Mouse (Mus musculus): ENCODE measurements around the gene Crisp1. TPM values are rescaled to one million over a fixed set of nuclear protein-coding genes. Genes with fewer than 3 reads are reported as not detected.

Crisp1 gene
- polyA plus RNA-seq (2016; fragmentation: Nextera tagmentation; extraction: Ambion mirVana): not detected in 2 replicates

DNA sequence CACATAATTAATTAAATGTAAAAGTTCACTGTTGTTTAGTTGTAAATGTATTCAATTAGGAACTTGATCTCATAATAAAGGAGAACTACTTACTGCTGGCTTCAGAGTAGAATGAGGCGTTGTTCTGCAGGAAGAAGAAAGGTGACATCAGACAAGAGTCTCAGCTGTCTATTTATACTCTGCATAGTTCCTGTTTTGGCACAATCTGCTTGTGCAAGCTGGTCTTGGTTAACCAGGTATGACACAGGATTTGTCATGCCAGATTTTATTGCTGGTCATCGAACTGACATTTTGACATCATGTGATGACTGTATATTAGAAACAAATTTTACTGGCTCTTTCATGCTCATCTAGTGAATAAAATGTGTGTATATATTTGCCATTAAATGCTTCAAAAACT lies at the start of gene Crisp1:
Gene Crisp1, minus strand, starts transcription at position 146 of the 400 bp plus-strand sequence.
- Histone ChIP-seq H3K4me3 (no peak within 1 kb of the TSS), H3K4me1 (no peaks in the 10 kb centered on the region), H3K36me3 (replicated peaks) (no peaks in the 10 kb centered on the region), H3K27me3 (replicated peaks; ENCODE audit: low read depth, poor library complexity, severe bottlenecking) (no peaks in the 10 kb centered on the region), H3K27ac (replicated peaks) (no peak within 1 kb of the TSS), H3K9me3 (no peaks in the 10 kb centered on the region)
- no peak for DNase-seq (ENCODE audit: low spot score)
- 76% methylated on average over 2 of the region's 2 CpGs for WGBS

DNA sequence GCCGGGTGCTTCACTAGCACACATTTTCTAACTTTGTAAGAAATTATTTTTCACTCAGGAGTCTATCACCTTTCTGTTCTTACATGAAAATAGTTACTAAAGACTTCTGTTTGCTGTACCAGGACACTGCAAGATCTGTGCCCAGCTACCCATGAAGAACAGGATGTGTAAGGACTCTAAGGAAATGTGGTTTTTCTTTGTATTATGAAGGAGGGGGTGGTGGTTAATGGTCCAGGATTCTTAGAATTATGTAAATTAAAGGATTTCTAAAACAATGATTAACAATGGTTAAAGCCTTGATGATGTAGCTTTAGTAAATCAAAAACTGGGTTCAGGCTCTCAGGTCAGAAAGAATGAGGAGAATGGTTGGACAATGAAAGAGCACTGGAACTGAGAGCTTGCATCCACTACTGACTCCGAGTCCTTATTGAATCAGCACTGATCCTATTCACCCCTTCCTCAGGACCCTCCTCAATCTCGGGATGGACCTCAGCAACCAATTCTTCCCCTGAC lies 23.5 kb upstream of the Crisp1 start:
- 76% methylated on average over 3 of the region's 3 CpGs for WGBS
- Histone ChIP-seq H3K4me1 (no peaks in the 10 kb centered on the region), H3K9me3 (no peaks in the 10 kb centered on the region), H3K27ac (replicated peaks) (no peak overlapping the region), H3K36me3 (replicated peaks) (no peaks in the 10 kb centered on the region), H3K27me3 (replicated peaks; ENCODE audit: low read depth, poor library complexity, severe bottlenecking) (no peaks in the 10 kb centered on the region), H3K4me3 (no peak overlapping the region)
- no peak for DNase-seq (ENCODE audit: low spot score)

DNA sequence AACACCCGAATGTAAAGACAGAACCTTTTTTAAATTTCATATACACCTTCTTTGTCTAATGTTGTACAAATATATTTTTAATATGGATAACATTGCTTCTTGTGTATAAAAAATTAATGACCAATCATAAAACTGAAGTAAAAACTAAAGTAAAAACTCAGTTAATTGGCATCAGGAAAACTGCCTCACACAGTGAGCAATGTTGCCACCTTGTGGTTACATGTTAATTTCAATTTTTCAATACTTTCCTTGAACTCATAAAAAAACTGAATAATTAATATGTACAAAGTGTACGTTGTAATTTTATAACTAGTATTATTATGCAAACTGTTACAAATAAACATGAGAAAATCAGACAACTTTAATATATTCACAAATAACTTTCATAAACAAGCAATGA lies 33.6 kb downstream of the Crisp1 start:
- Histone ChIP-seq H3K27me3 (replicated peaks; ENCODE audit: low read depth, poor library complexity, severe bottlenecking) (no peaks in the 10 kb centered on the region), H3K9me3 (no peaks in the 10 kb centered on the region), H3K4me3 (no peak overlapping the region), H3K36me3 (replicated peaks) (no peaks in the 10 kb centered on the region), H3K27ac (replicated peaks) (no peak overlapping the region), H3K4me1 (no peaks in the 10 kb centered on the region)
- DNase-seq (ENCODE audit: low spot score): no peak
- WGBS: 76% methylated on average over 2 of the region's 2 CpGs

DNA sequence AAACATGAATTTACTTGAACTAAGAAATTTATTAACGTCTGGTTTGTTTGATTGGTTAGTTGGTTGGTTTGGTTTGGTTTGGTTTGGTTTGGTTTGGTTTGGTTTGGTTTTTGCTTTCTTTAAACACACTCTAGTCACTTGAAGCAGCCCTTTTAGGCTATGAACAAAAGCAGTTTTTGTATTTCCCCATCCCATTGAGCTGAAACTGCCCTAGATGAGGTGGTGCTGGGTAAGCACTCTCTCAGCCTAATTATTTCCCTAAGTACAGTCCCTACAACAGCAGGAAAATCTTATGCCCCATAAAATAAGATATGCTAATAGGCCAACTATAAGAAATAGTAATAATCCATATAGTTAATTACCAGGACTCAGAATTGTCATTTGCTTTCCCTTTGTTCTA lies 43.5 kb downstream of the Crisp1 start:
- Histone ChIP-seq H3K4me1 (no peaks in the 10 kb centered on the region), H3K27me3 (replicated peaks; ENCODE audit: low read depth, poor library complexity, severe bottlenecking) (no peaks in the 10 kb centered on the region), H3K27ac (replicated peaks) (no peak overlapping the region), H3K36me3 (replicated peaks) (no peaks in the 10 kb centered on the region), H3K4me3 (no peak overlapping the region), H3K9me3 (no peaks in the 10 kb centered on the region)
- no peak for DNase-seq (ENCODE audit: low spot score)
- 81% methylated on average over 1 of the region's 1 CpGs for WGBS

DNA sequence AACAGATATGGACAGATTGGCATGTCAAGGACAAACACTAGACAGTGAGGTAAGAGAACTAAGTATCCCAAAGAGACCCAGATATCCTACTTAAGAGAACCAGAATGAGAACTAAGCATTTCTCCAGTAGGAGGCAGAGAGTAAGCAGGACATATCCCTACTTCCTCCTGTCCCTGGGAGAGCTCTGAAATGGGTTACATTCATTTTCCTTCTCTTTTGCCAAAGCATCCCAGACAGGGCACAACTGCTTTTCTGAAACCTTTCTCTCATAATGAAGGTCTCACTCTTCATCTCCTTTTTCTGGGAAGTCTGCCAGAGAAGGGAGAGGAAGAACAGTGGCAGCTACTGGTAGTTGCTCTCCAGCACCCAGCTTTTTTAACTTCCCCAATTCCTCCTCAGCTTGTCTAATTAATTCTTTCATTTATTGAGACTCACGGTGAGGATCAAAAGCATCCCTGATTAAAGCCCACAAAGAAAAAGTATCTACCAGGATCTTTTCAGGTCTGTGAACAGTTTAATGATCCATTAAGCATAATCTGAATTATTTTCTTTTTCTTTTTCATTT lies 44.0 kb downstream of the Crisp1 start:
- no peaks in the 10 kb centered on the region for H3K27me3 ChIP-seq (replicated peaks; ENCODE audit: low read depth, poor library complexity, severe bottlenecking)
- H3K27ac ChIP-seq (replicated peaks): no peak overlapping the region
- H3K36me3 ChIP-seq (replicated peaks): no peaks in the 10 kb centered on the region
- WGBS: 57% methylated on average over 1 of the region's 1 CpGs
- H3K4me1 ChIP-seq: no peaks in the 10 kb centered on the region
- H3K4me3 ChIP-seq: no peak overlapping the region
- no peak for DNase-seq (ENCODE audit: low spot score)
- no peaks in the 10 kb centered on the region for H3K9me3 ChIP-seq

DNA sequence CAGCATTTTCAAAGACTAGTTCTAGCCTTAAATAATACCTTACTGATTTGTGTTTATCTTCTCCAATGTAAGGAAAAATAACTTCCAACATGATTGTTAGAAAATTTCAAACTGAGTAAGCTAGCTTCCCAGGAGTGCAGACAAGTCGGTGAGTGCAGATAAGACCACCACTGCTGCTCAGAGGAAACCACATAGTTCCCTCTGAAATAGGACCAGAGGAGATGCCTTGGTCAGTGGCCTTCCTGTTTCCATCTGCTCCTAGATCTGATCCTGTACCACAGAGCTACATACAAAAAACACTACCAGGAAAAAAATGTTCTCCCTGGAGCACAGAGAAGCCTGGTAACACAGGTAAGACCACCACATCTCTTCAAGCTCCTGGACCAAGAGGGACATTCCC lies 66.5 kb downstream of the Crisp1 start:
- no peaks in the 10 kb centered on the region for H3K27me3 ChIP-seq (replicated peaks; ENCODE audit: low read depth, poor library complexity, severe bottlenecking)
- no peak for DNase-seq (ENCODE audit: low spot score)
- no peaks in the 10 kb centered on the region for H3K36me3 ChIP-seq (replicated peaks)
- whole genome bisulfite sequencing: 92% methylated on average over 1 of the region's 1 CpGs
- H3K4me1 ChIP-seq: no peaks in the 10 kb centered on the region
- H3K4me3 ChIP-seq: no peak overlapping the region
- H3K27ac ChIP-seq (replicated peaks): no peak overlapping the region
- H3K9me3 ChIP-seq: no peaks in the 10 kb centered on the region

Other genes with a start within 250 kb of the Crisp1 start
- gene AC192777.2, start 223.8 kb downstream of the Crisp1 start, polyA plus RNA-seq (2016; fragmentation: Nextera tagmentation; extraction: Ambion mirVana): not detected in 2 replicates
- not detected in 2 replicates for gene Pgk2, start 110.6 kb downstream of the Crisp1 start, polyA plus RNA-seq (2016; fragmentation: Nextera tagmentation; extraction: Ambion mirVana)
- gene Crisp3, start 76.9 kb downstream of the Crisp1 start, polyA plus RNA-seq (2016; fragmentation: Nextera tagmentation; extraction: Ambion mirVana): not detected in 2 replicates
- gene Esp8, start 200.8 kb upstream of the Crisp1 start, polyA plus RNA-seq (2016; fragmentation: Nextera tagmentation; extraction: Ambion mirVana): not detected in 2 replicates
- not detected in 2 replicates for gene Esp6, start 242.3 kb upstream of the Crisp1 start, polyA plus RNA-seq (2016; fragmentation: Nextera tagmentation; extraction: Ambion mirVana)